Comparison of ENCODE assay signal across 14 mouse cellular contexts in genomic region chr17:35108097-35108496, GRCm38 (mm10). TPM values are rescaled to one million over a fixed set of nuclear protein-coding genes. Genes with fewer than 3 reads are reported as not detected.
"Had no signal": no experiment of that assay in that cellular context is flagged by ENCODE, and none has a peak within 500 bp of the region (broad histone marks: within the 10 kb centered on the region; RNA-seq: fewer than 3 reads in every experiment).

Gene Ly6g5c (plus strand): TSS chr17:35108279.

- H3K27ac ChIP-seq: layer of hippocampus, adult 2 months; limb, embryonic 15.5 days; liver, embryonic 12.5 days; stomach, postnatal 0 days had no signal

- H3K4me3 ChIP-seq: layer of hippocampus, adult 2 months; limb, embryonic 15.5 days; liver, embryonic 12.5 days had no signal

- DNase-seq: kidney, postnatal 10 days; kidney, postnatal 4 days; lung, embryonic 14.5 days; lung, postnatal 10 days; lung, postnatal 4 days; thymus, postnatal 4 days had no signal

RNA-seq across cellular contexts. Expression of gene Ly6g5c, which starts in this region (rescaled TPM):
- total RNA-seq: layer of hippocampus, adult 2 months; layer of hippocampus, postnatal 10 days; left cerebral cortex, postnatal 10 days; megakaryocyte, adult 5-6 weeks; midbrain, postnatal 0 days had no signal
